Mouse (Mus musculus): ENCODE data around the gene Zkscan7. TPM values are rescaled to one million over a fixed set of nuclear protein-coding genes. Genes with fewer than 3 reads are reported as not detected.

The Zkscan7 gene
- polyA plus RNA-seq, 1 experiment from 2014 or later: 6.3 TPM

DNA sequence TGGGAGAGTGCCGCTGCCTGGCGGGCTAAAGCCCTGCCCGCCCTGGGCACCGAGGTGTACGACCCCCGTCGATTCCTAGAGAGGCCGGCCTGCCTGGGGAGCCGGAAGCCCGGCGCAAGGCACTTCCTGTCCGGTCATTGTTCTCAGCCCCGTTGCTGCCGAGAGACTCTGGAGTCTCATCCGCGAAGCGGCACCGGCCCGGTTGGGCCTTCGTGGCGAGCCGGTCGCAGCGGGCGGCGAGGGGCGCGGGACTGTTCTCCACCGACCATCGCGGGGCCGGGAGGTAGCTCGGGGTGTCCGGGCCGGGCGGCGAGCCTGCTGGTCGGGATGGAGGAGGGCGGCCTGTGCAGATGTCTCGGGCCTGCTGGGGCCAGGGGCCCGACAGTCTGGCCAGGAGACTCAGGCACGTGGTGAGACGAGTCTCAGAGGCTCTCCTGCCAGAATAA lies 37.5 kb downstream of the Zkscan7 start, which contains the start of gene Zfp105:
Gene Zfp105, plus strand, starts transcription at position 137 of the 446 bp plus-strand sequence.
- Histone ChIP-seq H3K4me1 (peaks cover 5% of the 10 kb centered on the region), H3K9me3 (replicated peaks) (no peaks in the 10 kb centered on the region), H3K36me3 (peaks cover 33% of the 10 kb centered on the region), H3K9ac (peak within 1 kb of the TSS; percentile 92), H3K4me3 (peak within 1 kb of the TSS; percentile 87), H3K4me2 (replicated peaks) (peak within 1 kb of the TSS; percentile 63), H3K27ac (peak within 1 kb of the TSS; percentile 88), H3K27me3 (peaks cover 7% of the 10 kb centered on the region; the same call in 1 of the 2 replicates)
- ATAC-seq (ENCODE audit: low FRiP score): peak; percentile 98
- under 1% methylated on average over 43 of the region's 43 CpGs for WGBS

GRCm38 (mm10) chr9:122928915-122929314 lies 43.4 kb downstream of the Zkscan7 start:
- no peaks in the 10 kb centered on the region for H3K9me3 ChIP-seq (replicated peaks)
- H3K36me3 ChIP-seq: peaks cover 76% of the 10 kb centered on the region
- WGBS: 97% methylated on average over 3 of the region's 3 CpGs
- peaks cover under 1% of the 10 kb centered on the region for H3K4me1 ChIP-seq
- no peaks in the 10 kb centered on the region for H3K27me3 ChIP-seq
- no peak overlapping the region for H3K4me3 ChIP-seq
- ATAC-seq (ENCODE audit: low FRiP score): no peak
- H3K4me2 ChIP-seq (replicated peaks): no peak overlapping the region
- H3K27ac ChIP-seq: no peak overlapping the region
- H3K9ac ChIP-seq: no peak overlapping the region

Other genes with a start within 250 kb of the Zkscan7 start
- gene Topaz1, start 138.3 kb upstream of the Zkscan7 start, polyA plus RNA-seq (2016; fragmentation: Nextera tagmentation; extraction: Ambion mirVana): not detected in 2 replicates
- 8.1 and 9.3 TPM in 2 replicates for gene Tcaim, start 80.1 kb upstream of the Zkscan7 start, polyA plus RNA-seq (2016; fragmentation: Nextera tagmentation; extraction: Ambion mirVana)
- 1.1 TPM in 2 replicates for gene Gm35549, start 41.6 kb upstream of the Zkscan7 start, polyA plus RNA-seq (2016; fragmentation: Nextera tagmentation; extraction: Ambion mirVana)
- gene Zfp445, start 19.7 kb upstream of the Zkscan7 start, polyA plus RNA-seq (2016; fragmentation: Nextera tagmentation; extraction: Ambion mirVana): 115 and 120 TPM in 2 replicates
- 31.1 and 32.0 TPM in 2 replicates for gene Zfp105, start 37.4 kb downstream of the Zkscan7 start, polyA plus RNA-seq (2016; fragmentation: Nextera tagmentation; extraction: Ambion mirVana)
- 30.0 and 31.0 TPM in 2 replicates for gene 1110059G10Rik, start 65.3 kb downstream of the Zkscan7 start, polyA plus RNA-seq (2016; fragmentation: Nextera tagmentation; extraction: Ambion mirVana)
- gene Kif15, start 65.4 kb downstream of the Zkscan7 start, polyA plus RNA-seq (2016; fragmentation: Nextera tagmentation; extraction: Ambion mirVana): 46.4 and 50.1 TPM in 2 replicates
- 17.7 and 19.6 TPM in 2 replicates for gene Tmem42, start 135.6 kb downstream of the Zkscan7 start, polyA plus RNA-seq (2016; fragmentation: Nextera tagmentation; extraction: Ambion mirVana)
- gene Tgm4, start 149.0 kb downstream of the Zkscan7 start, polyA plus RNA-seq (2016; fragmentation: Nextera tagmentation; extraction: Ambion mirVana): 0.36 and 0.63 TPM in 2 replicates
- gene Zdhhc3, start 227.5 kb downstream of the Zkscan7 start, polyA plus RNA-seq (2016; fragmentation: Nextera tagmentation; extraction: Ambion mirVana): 81.0 and 82.8 TPM in 2 replicates
- gene Exosc7, start 227.5 kb downstream of the Zkscan7 start, polyA plus RNA-seq (2016; fragmentation: Nextera tagmentation; extraction: Ambion mirVana): 80.1 and 84.2 TPM in 2 replicates